43 mouse cellular contexts compared by ENCODE assay signal in genomic region chr17:37952979-37953378, GRCm38 (mm10). TPM values are rescaled to one million over a fixed set of nuclear protein-coding genes. Genes with fewer than 3 reads are reported as not detected.
"Had no signal": no experiment of that assay in that cellular context is flagged by ENCODE, and none has a peak within 500 bp of the region (broad histone marks: within the 10 kb centered on the region; RNA-seq: fewer than 3 reads in every experiment).

TSS of gene Olfr761 (minus strand) at chr17:37953079.

- DNase-seq: heart, postnatal 10 days; heart, postnatal 14 days; heart, postnatal 36 days; heart, postnatal 4 days; kidney, adult 11 months; kidney, adult 18-20 months; kidney, adult 2 months; kidney, adult 8-10 months; kidney, adult 9 months; kidney, postnatal 10 days; kidney, postnatal 14 days; kidney, postnatal 25 days; kidney, postnatal 36 days; kidney, postnatal 4 days; layer of hippocampus, adult 9-11 months; layer of hippocampus, postnatal 36 days had no signal

- H3K4me1 ChIP-seq: heart, embryonic 10.5 days; heart, embryonic 12.5 days; heart, embryonic 13.5 days; heart, embryonic 15.5 days; hindbrain, embryonic 10.5 days; hindbrain, embryonic 12.5 days; hindbrain, embryonic 13.5 days; hindbrain, embryonic 15.5 days; intestine, embryonic 15.5 days; kidney, embryonic 15.5 days had no signal

- H3K27me3 ChIP-seq: heart, embryonic 12.5 days; heart, embryonic 13.5 days; heart, embryonic 15.5 days; hindbrain, embryonic 12.5 days; hindbrain, embryonic 13.5 days; hindbrain, embryonic 15.5 days; intestine, embryonic 15.5 days; kidney, embryonic 15.5 days had no signal

- H3K27ac ChIP-seq: heart, embryonic 10.5 days; heart, embryonic 13.5 days; heart, embryonic 15.5 days; hindbrain, embryonic 10.5 days; hindbrain, embryonic 12.5 days; hindbrain, embryonic 13.5 days; hindbrain, embryonic 14.5 days; hindbrain, embryonic 15.5 days; hindbrain, postnatal 0 days; intestine, embryonic 15.5 days; kidney, embryonic 15.5 days; kidney, postnatal 0 days; layer of hippocampus, adult 2 months had no signal

- H3K4me3 ChIP-seq: heart, embryonic 10.5 days; heart, embryonic 12.5 days; heart, embryonic 13.5 days; heart, embryonic 15.5 days; hindbrain, embryonic 10.5 days; hindbrain, embryonic 12.5 days; hindbrain, embryonic 13.5 days; hindbrain, embryonic 15.5 days; intestine, embryonic 15.5 days; kidney, embryonic 15.5 days; layer of hippocampus, adult 2 months had no signal

- H3K36me3 ChIP-seq: heart, embryonic 10.5 days; heart, embryonic 12.5 days; heart, embryonic 13.5 days; heart, embryonic 15.5 days; hindbrain, embryonic 10.5 days; hindbrain, embryonic 12.5 days; hindbrain, embryonic 13.5 days; hindbrain, embryonic 15.5 days; intestine, embryonic 15.5 days; kidney, embryonic 15.5 days had no signal

RNA-seq across cellular contexts. Expression of gene Olfr761, which starts in this region (rescaled TPM):
- polyA plus RNA-seq: heart, embryonic 10.5 days; heart, embryonic 11.5 days; heart, embryonic 12.5 days; heart, embryonic 13.5 days; heart, embryonic 14.5 days; heart, embryonic 15.5 days; heart, embryonic 16.5 days; heart, postnatal 0 days; hindbrain, embryonic 10.5 days; hindbrain, embryonic 11.5 days; hindbrain, embryonic 12.5 days; hindbrain, embryonic 13.5 days; hindbrain, embryonic 14.5 days; hindbrain, embryonic 15.5 days; hindbrain, embryonic 16.5 days; hindbrain, postnatal 0 days; inflammation-experienced regulatory T-cells, adult 6 months; intestine, embryonic 14.5 days; intestine, embryonic 15.5 days; intestine, embryonic 16.5 days; intestine, postnatal 0 days; kidney, adult 2 months; kidney, embryonic 14.5 days; kidney, embryonic 15.5 days; kidney, embryonic 16.5 days; kidney, postnatal 0 days; large intestine, adult 2 months had no signal
